Mouse (Mus musculus) embryonic fibroblast, embryonic 13.5 days (primary cell): ENCODE measurements at regions not wholly inside any gene's neighbourhood (a gene's known extent, or its start where the extent isn't known, plus 50 kb on each side); places are given as distances from the start of the nearest gene placed in this dataset.

ENCODE experiments used
- CTCF ChIP-seq: IDR thresholded peaks from 2 replicates; pipeline ENCODE4 v1.5.1; 2011; ENCODE audit warnings: mild to moderate bottlenecking, control low read depth, low read length, moderate library complexity, borderline replicate concordance; ENCODE audit not compliant: insufficient read depth
- POLR2A ChIP-seq: IDR thresholded peaks from 2 replicates; pipeline ENCODE4 v1.6.1; 2011; ENCODE audit warnings: low read depth, mild to moderate bottlenecking, control low read depth, low read length, moderate library complexity

GRCm38 (mm10) chr4:55767133-55767532 is 234.9 kb upstream of the Klf4 start:
- TF ChIP-seq POLR2A: no peak
- TF ChIP-seq CTCF: no peak
